In the genomic region with DNA sequence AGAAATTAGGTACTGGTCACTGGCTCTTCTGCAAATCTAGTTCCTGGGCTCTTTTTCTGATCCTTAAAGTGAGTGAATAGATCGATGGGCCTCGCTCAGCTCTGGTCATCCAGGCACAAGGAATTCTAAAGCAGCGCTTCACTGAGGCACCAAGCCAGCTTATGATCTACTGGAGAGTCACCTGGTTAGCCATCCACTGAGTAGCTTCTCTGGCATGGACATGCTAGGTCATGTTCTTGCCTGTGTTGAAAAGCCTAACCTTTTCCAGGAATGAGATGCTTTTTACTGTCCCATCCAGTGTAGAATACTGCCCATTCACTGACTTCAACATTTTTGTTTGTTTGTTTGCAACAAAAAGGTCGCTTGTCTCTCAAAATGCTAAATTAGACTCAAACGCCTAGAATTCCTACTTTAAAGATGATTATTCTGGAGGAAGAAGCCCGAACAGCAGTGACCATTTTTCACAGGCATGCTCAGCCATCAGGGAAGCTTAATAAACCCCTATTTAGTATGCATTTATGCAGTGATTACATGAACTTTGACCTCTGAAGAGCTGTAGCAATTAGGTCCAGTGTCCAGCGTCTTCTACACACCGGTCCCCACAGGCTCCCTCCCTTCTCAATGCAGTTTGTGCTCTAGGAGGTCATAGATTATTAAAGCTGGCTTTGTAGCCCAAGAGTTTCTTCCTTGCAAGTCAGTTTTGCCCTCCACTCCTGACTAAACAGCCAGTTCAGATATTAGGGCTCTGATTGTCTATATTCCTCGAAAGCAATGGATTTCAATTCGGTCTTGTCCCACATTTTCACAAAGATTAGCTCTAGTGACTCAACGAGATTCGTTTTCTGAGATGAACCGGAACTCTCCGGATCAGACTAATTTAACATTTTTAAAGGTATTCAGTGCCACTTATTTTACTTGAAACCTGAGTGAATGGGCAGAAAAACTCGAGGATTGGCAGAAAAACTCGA, we compare ENCODE assay signal across 24 mouse cellular contexts. TPM values are rescaled to one million over a fixed set of nuclear protein-coding genes. Genes with fewer than 3 reads are reported as not detected.
DNase-seq lines count a peak whose midpoint lies in the region; ATAC-seq and TF ChIP-seq lines count a peak whose summit lies in the region.
"Had no signal": no experiment of that assay in that cellular context is flagged by ENCODE, and none has a peak within 500 bp of the region (broad histone marks: within the 10 kb centered on the region; RNA-seq: fewer than 3 reads in every experiment).

No protein-coding gene starts in this region.

- DNase-seq in embryo, embryonic 10 days (ENCODE audit: low spot score): peak; percentile 63
- DNase-seq in embryo, embryonic 11 days: no peak
- peak; percentile 54 for DNase-seq in intestine, embryonic 14.5 days (ENCODE audit: low spot score)
- peak; percentile 32 for DNase-seq in brain, embryonic 14.5 days (ENCODE audit: low read depth)
- no peak for DNase-seq in layer of hippocampus, postnatal 25 days (ENCODE audit: extremely low spot score in 1 of 2, low spot score in 1 of 2)
- no peak for DNase-seq in lung, postnatal 4 days
- DNase-seq: adrenal gland, postnatal 14 days; cerebellum, adult 9-10 months; heart, postnatal 10 days; kidney, adult 11 months; layer of hippocampus, adult 9-11 months; liver had no signal

- H3K36me3 ChIP-seq in intestine, embryonic 14.5 days (ENCODE audit: control insufficient read depth, insufficient read depth, low read length): no peaks in the 10 kb centered on the region
- H3K36me3 ChIP-seq in intestine, embryonic 16.5 days (ENCODE audit: control insufficient read depth, insufficient read depth, low read length): no peaks in the 10 kb centered on the region
- H3K36me3 ChIP-seq in neural tube, embryonic 12.5 days: no peaks in the 10 kb centered on the region
- H3K36me3 ChIP-seq: heart, embryonic 12.5 days; hindbrain, embryonic 15.5 days; liver, embryonic 15.5 days; midbrain, embryonic 10.5 days; stomach, embryonic 15.5 days had no signal

- WGBS in intestine, embryonic 14.5 days: 37% methylated on average over 16 of the region's 16 CpGs
- 45% methylated on average over 16 of the region's 16 CpGs for WGBS in intestine, embryonic 16.5 days
- 7% methylated on average over 16 of the region's 16 CpGs for WGBS in neural tube, embryonic 12.5 days

- no peaks in the 10 kb centered on the region for H3K9me3 ChIP-seq in intestine, embryonic 14.5 days (ENCODE audit: control insufficient read depth, low read length)
- no peaks in the 10 kb centered on the region for H3K9me3 ChIP-seq in intestine, embryonic 16.5 days (ENCODE audit: control insufficient read depth, low read length)
- H3K9me3 ChIP-seq in neural tube, embryonic 12.5 days: no peaks in the 10 kb centered on the region
- H3K9me3 ChIP-seq: hindbrain, embryonic 15.5 days; liver, embryonic 15.5 days; stomach, embryonic 15.5 days had no signal

- no peak overlapping the region for H3K4me3 ChIP-seq in intestine, embryonic 14.5 days (ENCODE audit: low read depth, low read length)
- H3K4me3 ChIP-seq in intestine, embryonic 16.5 days (ENCODE audit: low read length): no peak overlapping the region
- H3K4me3 ChIP-seq in neural tube, embryonic 12.5 days: no peak overlapping the region
- H3K4me3 ChIP-seq: heart, embryonic 12.5 days; hindbrain, embryonic 15.5 days; left cerebral cortex, adult 2 months; liver, embryonic 15.5 days; midbrain, embryonic 10.5 days; stomach, embryonic 15.5 days had no signal

- H3K4me2 ChIP-seq in intestine, embryonic 14.5 days (ENCODE audit: low read length): no peak overlapping the region
- H3K4me2 ChIP-seq in intestine, embryonic 16.5 days (ENCODE audit: low read depth, low read length): no peak overlapping the region
- peak overlapping the region; percentile 40 for H3K4me2 ChIP-seq in neural tube, embryonic 12.5 days (replicated peaks)
- H3K4me2 ChIP-seq: heart, embryonic 12.5 days; hindbrain, embryonic 15.5 days; liver, embryonic 15.5 days; stomach, embryonic 15.5 days had no signal

- no peak for TF ChIP-seq POLR2A in brain, embryonic 14.5 days (IDR thresholded peaks at IDR 0.05; ENCODE audit: borderline replicate concordance, extremely low read depth, insufficient read depth, insufficient read length, poor library complexity, severe bottlenecking)

- peaks cover 18% of the 10 kb centered on the region for H3K4me1 ChIP-seq in intestine, embryonic 14.5 days (replicated peaks; ENCODE audit: control insufficient read depth, insufficient read depth, low read length)
- H3K4me1 ChIP-seq in intestine, embryonic 16.5 days (ENCODE audit: control insufficient read depth, insufficient read depth, low read length): peaks cover 2% of the 10 kb centered on the region
- peaks cover 54% of the 10 kb centered on the region for H3K4me1 ChIP-seq in neural tube, embryonic 12.5 days
- H3K4me1 ChIP-seq: heart, embryonic 12.5 days; liver, embryonic 15.5 days had no signal

- H3K9ac ChIP-seq in intestine, embryonic 14.5 days (ENCODE audit: low read length): no peak overlapping the region
- no peak overlapping the region for H3K9ac ChIP-seq in intestine, embryonic 16.5 days (ENCODE audit: low read depth, low read length)
- H3K9ac ChIP-seq in neural tube, embryonic 12.5 days: no peak overlapping the region
- H3K9ac ChIP-seq: heart, embryonic 12.5 days; hindbrain, embryonic 15.5 days; liver, embryonic 15.5 days; stomach, embryonic 15.5 days had no signal

- ATAC-seq in intestine, embryonic 14.5 days (replicated peaks; ENCODE audit: low FRiP score, low TSS enrichment, low read depth): no peak
- ATAC-seq in intestine, embryonic 16.5 days: no peak
- ATAC-seq in neural tube, embryonic 12.5 days (ENCODE audit: low FRiP score, low read depth): no peak
- ATAC-seq: forebrain, embryonic 14.5 days had no signal

- H3K27ac ChIP-seq in intestine, embryonic 14.5 days (ENCODE audit: low read depth): no peak overlapping the region
- no peak overlapping the region for H3K27ac ChIP-seq in intestine, embryonic 16.5 days (ENCODE audit: low read length)
- H3K27ac ChIP-seq in neural tube, embryonic 12.5 days: 0 out of 2 replicates have a peak overlapping the region, but pooled peaks have one; percentile 10
- H3K27ac ChIP-seq: hindbrain, embryonic 15.5 days; kidney, postnatal 0 days; left cerebral cortex, adult 2 months; liver, embryonic 15.5 days; midbrain, embryonic 10.5 days; stomach, embryonic 15.5 days had no signal

- H3K27me3 ChIP-seq in intestine, embryonic 14.5 days (replicated peaks; ENCODE audit: control insufficient read depth, insufficient read depth, low read length): peaks cover 54% of the 10 kb centered on the region
- peaks cover 23% of the 10 kb centered on the region for H3K27me3 ChIP-seq in intestine, embryonic 16.5 days (replicated peaks; ENCODE audit: control insufficient read depth, insufficient read depth, low read length)
- H3K27me3 ChIP-seq in neural tube, embryonic 12.5 days (replicated peaks): no peaks in the 10 kb centered on the region

- no peak for TF ChIP-seq CTCF in brain, embryonic 14.5 days (IDR thresholded peaks at IDR 0.05; ENCODE audit: borderline replicate concordance, extremely low read depth, insufficient read depth, insufficient read length)

RNA-seq across cellular contexts. Expression of a gene that starts 5.6 kb away (rescaled TPM):
- polyA plus RNA-seq in intestine, embryonic 14.5 days (2014; fragmentation: Nextera tagmentation; extraction: Ambion mirVana): 1.2 and 1.4 TPM in 2 replicates
- 0.72 and 0.88 TPM in 2 replicates for polyA plus RNA-seq in intestine, embryonic 16.5 days (2015; fragmentation: Nextera tagmentation; extraction: Ambion mirVana)
- 0.39 and 1.2 TPM in 2 replicates for polyA plus RNA-seq in brain, embryonic 14.5 days (2012; rRNA removed)
- 4.7 and 5.0 TPM in 2 replicates for polyA plus RNA-seq in neural tube, embryonic 12.5 days (2016; fragmentation: Nextera tagmentation; extraction: Ambion mirVana)
- total RNA-seq in layer of hippocampus, postnatal 25 days (2021): not detected
- total RNA-seq: common myeloid progenitor, adult 5-6 weeks; left cerebral cortex, adult 2 months; left cerebral cortex, postnatal 36 days had no signal
- polyA plus RNA-seq: forebrain, embryonic 14.5 days had no signal

RNA-seq across cellular contexts. Expression of a gene that starts 12.1 kb away (rescaled TPM):
- 10.1 and 10.8 TPM in 2 replicates for polyA plus RNA-seq in intestine, embryonic 14.5 days (2014; fragmentation: Nextera tagmentation; extraction: Ambion mirVana)
- polyA plus RNA-seq in intestine, embryonic 16.5 days (2015; fragmentation: Nextera tagmentation; extraction: Ambion mirVana): 5.0 and 5.1 TPM in 2 replicates
- polyA plus RNA-seq in brain, embryonic 14.5 days (2012; rRNA removed): 3.2 and 14.2 TPM in 2 replicates
- polyA plus RNA-seq in neural tube, embryonic 12.5 days (2016; fragmentation: Nextera tagmentation; extraction: Ambion mirVana): 25.6 and 34.2 TPM in 2 replicates
- total RNA-seq in layer of hippocampus, postnatal 25 days (2021): not detected
- total RNA-seq: common myeloid progenitor, adult 5-6 weeks; left cerebral cortex, adult 2 months; left cerebral cortex, postnatal 36 days had no signal
- polyA plus RNA-seq: forebrain, embryonic 14.5 days had no signal

RNA-seq across cellular contexts. Expression of a gene that starts 24.8 kb away (rescaled TPM):
- 2.5 and 2.8 TPM in 2 replicates for polyA plus RNA-seq in intestine, embryonic 14.5 days (2014; fragmentation: Nextera tagmentation; extraction: Ambion mirVana)
- 1.5 TPM in 2 replicates for polyA plus RNA-seq in intestine, embryonic 16.5 days (2015; fragmentation: Nextera tagmentation; extraction: Ambion mirVana)
- 0.10 and 0.67 TPM in 2 replicates for polyA plus RNA-seq in brain, embryonic 14.5 days (2012; rRNA removed)
- 6.4 and 7.0 TPM in 2 replicates for polyA plus RNA-seq in neural tube, embryonic 12.5 days (2016; fragmentation: Nextera tagmentation; extraction: Ambion mirVana)
- total RNA-seq in layer of hippocampus, postnatal 25 days (2021): not detected
- total RNA-seq: common myeloid progenitor, adult 5-6 weeks; left cerebral cortex, adult 2 months; left cerebral cortex, postnatal 36 days had no signal
- polyA plus RNA-seq: forebrain, embryonic 14.5 days; midbrain, embryonic 10.5 days had no signal

RNA-seq across cellular contexts. Expression of a gene that starts 39.0 kb away (rescaled TPM):
- polyA plus RNA-seq in intestine, embryonic 14.5 days (2014; fragmentation: Nextera tagmentation; extraction: Ambion mirVana): 7.5 and 7.7 TPM in 2 replicates
- polyA plus RNA-seq in intestine, embryonic 16.5 days (2015; fragmentation: Nextera tagmentation; extraction: Ambion mirVana): 1.7 and 2.4 TPM in 2 replicates
- 1.9 and 16.4 TPM in 2 replicates for polyA plus RNA-seq in brain, embryonic 14.5 days (2012; rRNA removed)
- 7.1 and 9.7 TPM in 2 replicates for polyA plus RNA-seq in neural tube, embryonic 12.5 days (2016; fragmentation: Nextera tagmentation; extraction: Ambion mirVana)
- total RNA-seq in layer of hippocampus, postnatal 25 days (2021): not detected
- total RNA-seq: left cerebral cortex, adult 2 months; left cerebral cortex, postnatal 36 days had no signal
- polyA plus RNA-seq: forebrain, embryonic 14.5 days; midbrain, embryonic 10.5 days had no signal

RNA-seq across cellular contexts. Expression of a gene that starts 51.9 kb away (rescaled TPM):
- polyA plus RNA-seq in intestine, embryonic 14.5 days (2014; fragmentation: Nextera tagmentation; extraction: Ambion mirVana): 30.1 and 34.1 TPM in 2 replicates
- 15.3 and 15.5 TPM in 2 replicates for polyA plus RNA-seq in intestine, embryonic 16.5 days (2015; fragmentation: Nextera tagmentation; extraction: Ambion mirVana)
- 5.0 and 47.1 TPM in 2 replicates for polyA plus RNA-seq in brain, embryonic 14.5 days (2012; rRNA removed)
- 72.6 and 76.1 TPM in 2 replicates for polyA plus RNA-seq in neural tube, embryonic 12.5 days (2016; fragmentation: Nextera tagmentation; extraction: Ambion mirVana)
- not detected for total RNA-seq in layer of hippocampus, postnatal 25 days (2021)
- total RNA-seq: left cerebral cortex, adult 2 months; left cerebral cortex, postnatal 36 days had no signal
- polyA plus RNA-seq: forebrain, embryonic 14.5 days; midbrain, embryonic 10.5 days had no signal

Comparison
In these comparisons a context has a peak if more than half of its experiments do, and no peak if none do; other contexts are left out.
1. DNase-seq: peak in embryo, embryonic 10 days (single experiment), intestine, embryonic 14.5 days (single experiment) and brain, embryonic 14.5 days (single experiment); none in embryo, embryonic 11 days (single experiment), layer of hippocampus, postnatal 25 days (0 of 2) and lung, postnatal 4 days (0 of 2).